Mouse (Mus musculus): ENCODE measurements around the gene Unc5c.

- no peak for TF ChIP-seq POLR2A (IDR thresholded peaks at IDR 0.05; ENCODE audit: borderline replicate concordance, low read depth, low read length)
- no peak for TF ChIP-seq CTCF (IDR thresholded peaks at IDR 0.05; ENCODE audit: low read depth, low read length)
Measured at GRCm38 (mm10) chr3:141464691-141465103, 319 bp upstream of the Unc5c start.

Data from bone marrow macrophage, adult 2 months (primary cell).